Mouse (Mus musculus): ENCODE measurements around the gene Ttll11. TPM values are rescaled to one million over a fixed set of nuclear protein-coding genes. Genes with fewer than 3 reads are reported as not detected.

Gene Ttll11
- polyA plus RNA-seq, 1 experiment from 2014 or later, result 6.0 TPM

DNA sequence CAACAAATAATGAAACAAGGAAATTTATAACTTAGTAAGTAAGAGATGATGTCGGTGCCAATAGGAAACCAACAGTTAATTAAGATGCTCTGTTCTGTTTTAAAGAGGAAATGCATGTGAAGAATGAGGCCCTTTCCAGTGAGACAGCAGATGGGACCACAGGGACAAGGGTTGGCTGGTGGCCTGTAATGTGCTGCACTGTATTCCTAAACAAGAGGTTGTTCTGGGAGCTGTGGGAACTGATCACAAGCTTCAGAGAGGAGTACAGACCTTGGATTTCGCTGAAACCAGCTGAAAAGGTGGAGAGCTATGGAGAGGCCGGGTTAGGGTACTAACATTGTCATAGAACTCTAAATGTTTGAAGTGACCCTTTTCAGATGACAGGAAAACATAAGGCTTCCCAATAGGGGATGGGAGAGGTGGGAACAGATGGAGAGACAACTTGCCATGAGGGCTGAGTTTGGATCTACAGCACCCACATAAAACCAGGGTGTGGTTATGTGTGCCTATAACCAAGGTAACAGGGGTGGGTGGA is 18.1 kb downstream of the Ttll11 start:
- Histone ChIP-seq H3K4me2 (replicated peaks) (no peak overlapping the region), H3K9ac (no peak overlapping the region), H3K36me3 (no peaks in the 10 kb centered on the region), H3K9me3 (no peaks in the 10 kb centered on the region), H3K4me3 (no peak overlapping the region), H3K4me1 (peaks cover 5% of the 10 kb centered on the region; the same call in 1 of the 2 replicates), H3K27ac (no peak overlapping the region), H3K27me3 (replicated peaks) (no peaks in the 10 kb centered on the region)
- ATAC-seq (ENCODE audit: low FRiP score, low read depth), result no peak
- 78% methylated on average over 3 of the region's 3 CpGs for WGBS

DNA sequence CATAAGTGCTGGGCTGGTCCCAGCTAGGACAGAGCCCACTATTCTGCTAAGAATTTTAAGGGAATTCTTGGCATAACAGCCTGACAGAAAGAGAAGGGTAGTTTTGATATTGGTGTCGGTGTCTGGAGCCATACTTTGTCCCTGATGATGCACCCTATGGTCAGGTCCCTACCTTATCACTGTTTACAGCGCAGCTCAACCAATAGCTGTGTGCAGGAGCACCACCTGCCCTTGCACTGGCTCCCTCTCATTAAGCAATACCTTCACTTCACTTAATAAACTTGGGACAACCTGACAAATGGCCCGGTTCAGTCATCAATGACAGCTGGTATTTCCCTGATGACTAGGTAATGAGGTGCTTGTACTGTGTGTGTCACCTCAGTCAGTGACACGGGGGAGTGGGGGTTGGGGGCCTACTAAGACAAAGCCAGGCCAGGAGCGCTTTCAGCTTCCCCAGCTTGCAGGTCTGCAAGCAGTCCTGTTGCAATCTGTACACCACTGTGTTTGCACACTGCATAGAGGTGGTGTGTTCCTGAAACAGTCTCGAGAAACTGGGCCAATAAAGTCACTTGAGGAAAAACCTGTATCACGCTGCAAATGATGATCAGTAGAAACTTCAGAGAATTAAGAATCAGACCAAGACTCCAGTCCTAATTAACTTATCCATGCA is 22.1 kb downstream of the Ttll11 start:
- Histone ChIP-seq H3K4me1 (peaks cover 6% of the 10 kb centered on the region; the same call in 1 of the 2 replicates), H3K4me3 (no peak overlapping the region), H3K4me2 (replicated peaks) (no peak overlapping the region), H3K36me3 (no peaks in the 10 kb centered on the region), H3K27me3 (replicated peaks) (no peaks in the 10 kb centered on the region), H3K27ac (no peak overlapping the region), H3K9me3 (no peaks in the 10 kb centered on the region), H3K9ac (no peak overlapping the region)
- no peak for ATAC-seq (ENCODE audit: low FRiP score, low read depth)
- WGBS, result 73% methylated on average over 7 of the region's 7 CpGs

DNA sequence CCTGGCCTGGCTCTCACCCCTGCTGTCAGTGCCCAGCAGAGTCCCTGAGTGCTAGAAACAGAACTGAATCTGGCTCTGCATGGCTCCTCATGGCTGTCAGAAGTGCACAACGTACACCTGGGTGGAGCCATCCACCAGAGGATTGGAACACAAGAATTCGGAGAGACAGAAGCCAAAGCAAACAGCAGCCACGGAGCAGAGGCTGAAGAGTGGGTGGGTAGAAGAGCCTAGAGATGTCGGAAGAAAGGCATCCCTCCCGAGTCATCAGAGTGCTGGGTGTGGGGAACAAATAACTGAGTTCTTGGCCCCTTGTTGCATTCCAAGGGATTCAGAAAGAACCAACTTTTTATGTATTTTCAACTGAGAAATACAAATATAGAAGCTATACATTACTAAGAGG is 24.5 kb downstream of the Ttll11 start:
- no peak for ATAC-seq (ENCODE audit: low FRiP score, low read depth)
- peaks cover 13% of the 10 kb centered on the region; the same call in 1 of the 2 replicates for H3K4me1 ChIP-seq

DNA sequence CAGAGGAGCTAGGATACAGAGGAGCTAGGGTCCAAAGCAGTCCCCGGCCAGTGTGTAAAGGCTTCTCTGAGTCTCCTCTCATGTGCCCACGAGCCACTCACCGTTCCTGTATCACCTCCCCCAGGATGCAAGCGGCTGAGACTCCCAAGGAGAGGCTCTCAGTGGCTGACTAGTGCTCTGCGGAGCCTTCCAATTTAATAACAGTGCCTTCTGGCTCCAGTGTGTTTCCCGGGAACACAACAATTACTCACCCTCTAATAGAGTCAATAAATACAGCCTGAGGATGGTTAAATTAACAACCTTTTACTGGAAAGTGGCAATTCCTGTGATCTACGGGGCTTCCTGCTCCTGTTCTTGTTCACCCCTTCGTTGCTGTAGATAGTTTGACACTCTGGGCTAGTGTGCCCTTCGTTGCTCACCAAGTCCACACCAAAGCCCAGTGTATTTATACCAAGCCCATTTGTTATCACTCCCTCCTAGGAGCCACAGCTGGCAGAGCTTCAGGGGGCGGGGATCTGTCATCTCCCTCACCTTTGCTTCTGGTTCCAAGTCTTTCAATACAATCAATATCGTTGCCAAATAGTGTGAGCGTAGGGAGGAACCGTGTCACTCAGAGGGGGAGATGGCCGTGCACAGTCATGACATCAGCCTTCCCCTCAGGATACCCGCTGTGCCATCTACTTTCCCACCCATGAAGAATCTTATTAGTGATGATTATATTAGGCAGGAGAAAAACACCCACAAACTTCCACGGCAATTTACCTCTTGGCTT is 27.3 kb downstream of the Ttll11 start:
- H3K27ac ChIP-seq, result no peak overlapping the region
- ATAC-seq (ENCODE audit: low FRiP score, low read depth), result peak; percentile 69; the same call in 1 of the 2 replicates
- 53% methylated on average over 16 of the region's 16 CpGs for WGBS
- H3K27me3 ChIP-seq (replicated peaks), result no peaks in the 10 kb centered on the region
- no peaks in the 10 kb centered on the region for H3K9me3 ChIP-seq
- peaks cover 13% of the 10 kb centered on the region; the same call in 1 of the 2 replicates for H3K4me1 ChIP-seq
- no peak overlapping the region for H3K4me3 ChIP-seq
- no peak overlapping the region for H3K9ac ChIP-seq
- no peaks in the 10 kb centered on the region for H3K36me3 ChIP-seq
- H3K4me2 ChIP-seq (replicated peaks), result 0 out of 2 replicates have a peak overlapping the region, but pooled peaks have one; percentile 14

More for the DNA sequence above, 24.5 kb downstream of the Ttll11 start:
- Histone ChIP-seq H3K9me3 (no peaks in the 10 kb centered on the region), H3K4me3 (no peak overlapping the region), H3K36me3 (no peaks in the 10 kb centered on the region), H3K27ac (no peak overlapping the region), H3K4me2 (replicated peaks) (no peak overlapping the region), H3K27me3 (replicated peaks) (no peaks in the 10 kb centered on the region), H3K9ac (no peak overlapping the region)
- WGBS, result 56% methylated on average over 5 of the region's 5 CpGs

DNA sequence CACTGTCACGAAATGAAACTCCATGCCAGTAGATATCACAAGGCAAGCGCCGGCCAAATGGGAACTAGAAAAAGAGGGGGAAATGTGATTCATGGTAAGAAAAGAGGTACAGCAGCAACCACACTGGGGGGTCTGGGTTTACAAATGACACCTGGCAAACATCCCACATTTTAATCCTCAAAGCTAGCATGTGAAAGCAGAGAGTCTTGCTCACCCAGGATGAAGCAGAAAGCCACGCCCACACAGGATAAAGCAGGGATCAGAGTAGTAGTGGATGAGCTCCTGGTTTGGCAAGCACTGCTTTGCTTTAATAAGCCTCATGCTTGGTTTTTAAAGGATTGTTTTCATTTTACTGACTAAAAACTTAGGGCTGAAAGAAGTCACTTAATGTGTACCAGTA is 34.8 kb downstream of the Ttll11 start:
- Histone ChIP-seq H3K4me1 (no peaks in the 10 kb centered on the region), H3K4me3 (no peak overlapping the region), H3K9me3 (no peaks in the 10 kb centered on the region), H3K27ac (no peak overlapping the region), H3K9ac (no peak overlapping the region), H3K36me3 (no peaks in the 10 kb centered on the region), H3K27me3 (replicated peaks) (no peaks in the 10 kb centered on the region), H3K4me2 (replicated peaks) (no peak overlapping the region)
- no peak for ATAC-seq (ENCODE audit: low FRiP score, low read depth)
- WGBS, result 85% methylated on average over 4 of the region's 4 CpGs

DNA sequence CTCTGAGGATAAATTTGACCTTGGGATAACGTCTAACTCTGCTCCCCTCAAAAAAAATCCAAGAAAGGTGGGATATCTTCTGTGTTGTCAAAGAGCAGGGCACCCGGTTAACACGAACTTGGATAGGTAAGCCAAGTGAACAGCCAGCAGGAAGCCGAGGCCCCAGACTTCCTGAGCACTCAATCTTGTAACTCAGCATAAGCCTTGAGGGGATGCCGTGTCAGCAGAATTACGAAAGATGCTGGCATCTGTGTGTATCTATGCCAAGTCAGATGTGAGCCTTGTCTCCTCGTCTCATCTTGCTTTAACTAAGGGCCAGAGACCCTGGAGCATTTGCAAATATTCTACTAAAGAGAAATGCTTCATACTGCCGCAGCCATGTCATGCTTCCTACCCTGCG is 36.8 kb downstream of the Ttll11 start:
- H3K4me3 ChIP-seq, result no peak overlapping the region
- H3K4me2 ChIP-seq (replicated peaks), result no peak overlapping the region
- WGBS, result 78% methylated on average over 9 of the region's 9 CpGs
- H3K27me3 ChIP-seq (replicated peaks), result no peaks in the 10 kb centered on the region
- no peaks in the 10 kb centered on the region for H3K4me1 ChIP-seq
- H3K27ac ChIP-seq, result no peak overlapping the region
- H3K9me3 ChIP-seq, result no peaks in the 10 kb centered on the region
- H3K9ac ChIP-seq, result no peak overlapping the region
- no peak for ATAC-seq (ENCODE audit: low FRiP score, low read depth)
- no peaks in the 10 kb centered on the region for H3K36me3 ChIP-seq

DNA sequence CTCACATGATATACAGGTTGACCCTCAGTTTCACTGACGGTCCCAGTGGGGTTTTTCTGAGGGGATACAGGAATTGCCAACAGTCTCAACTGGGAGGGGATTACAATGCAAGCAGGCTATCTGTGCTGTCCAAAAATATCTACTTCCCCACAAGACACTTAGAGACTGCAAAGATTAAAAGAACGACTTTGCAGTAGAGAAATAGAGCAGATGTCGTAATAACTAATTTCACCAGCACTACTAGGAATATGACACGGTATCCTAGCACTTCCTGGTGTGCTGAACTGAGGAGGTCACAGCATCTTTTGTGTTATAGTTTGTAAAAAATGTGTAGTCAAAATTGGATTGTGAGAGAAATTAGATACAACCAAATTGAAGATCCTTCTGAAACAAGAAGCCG is 44.7 kb downstream of the Ttll11 start:
- ATAC-seq (ENCODE audit: low FRiP score, low read depth), result no peak
- no peaks in the 10 kb centered on the region for H3K4me1 ChIP-seq
- no peak overlapping the region for H3K9ac ChIP-seq
- H3K4me3 ChIP-seq, result no peak overlapping the region
- H3K9me3 ChIP-seq, result no peaks in the 10 kb centered on the region
- no peaks in the 10 kb centered on the region for H3K27me3 ChIP-seq (replicated peaks)
- H3K27ac ChIP-seq, result no peak overlapping the region
- H3K4me2 ChIP-seq (replicated peaks), result no peak overlapping the region
- 84% methylated on average over 5 of the region's 5 CpGs for WGBS
- no peaks in the 10 kb centered on the region for H3K36me3 ChIP-seq

DNA sequence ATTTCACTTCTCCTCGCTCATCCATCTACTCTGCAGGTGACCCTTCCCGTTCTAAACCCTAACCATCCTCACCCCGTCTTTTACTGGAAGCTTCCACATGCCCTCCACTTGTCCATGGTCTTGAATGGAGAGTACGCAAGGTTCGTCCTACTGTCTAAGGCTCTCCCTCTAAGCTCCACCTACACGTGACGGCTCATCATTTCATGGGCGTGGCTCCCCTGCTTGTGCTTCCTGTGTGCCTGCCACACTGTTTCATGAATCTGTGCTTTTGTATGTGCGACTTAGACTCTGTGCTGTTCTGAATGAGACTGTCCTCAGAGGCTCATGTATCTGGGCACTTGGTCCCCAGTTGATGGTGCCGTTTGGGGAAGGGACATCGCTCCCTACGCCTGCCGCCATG is 46.6 kb downstream of the Ttll11 start:
- H3K9ac ChIP-seq, result no peak overlapping the region
- WGBS, result 91% methylated on average over 13 of the region's 13 CpGs
- no peak for ATAC-seq (ENCODE audit: low FRiP score, low read depth)
- no peaks in the 10 kb centered on the region for H3K27me3 ChIP-seq (replicated peaks)
- H3K9me3 ChIP-seq, result no peaks in the 10 kb centered on the region
- no peak overlapping the region for H3K4me2 ChIP-seq (replicated peaks)
- H3K4me3 ChIP-seq, result no peak overlapping the region
- H3K27ac ChIP-seq, result no peak overlapping the region
- H3K4me1 ChIP-seq, result no peaks in the 10 kb centered on the region
- H3K36me3 ChIP-seq, result no peaks in the 10 kb centered on the region

DNA sequence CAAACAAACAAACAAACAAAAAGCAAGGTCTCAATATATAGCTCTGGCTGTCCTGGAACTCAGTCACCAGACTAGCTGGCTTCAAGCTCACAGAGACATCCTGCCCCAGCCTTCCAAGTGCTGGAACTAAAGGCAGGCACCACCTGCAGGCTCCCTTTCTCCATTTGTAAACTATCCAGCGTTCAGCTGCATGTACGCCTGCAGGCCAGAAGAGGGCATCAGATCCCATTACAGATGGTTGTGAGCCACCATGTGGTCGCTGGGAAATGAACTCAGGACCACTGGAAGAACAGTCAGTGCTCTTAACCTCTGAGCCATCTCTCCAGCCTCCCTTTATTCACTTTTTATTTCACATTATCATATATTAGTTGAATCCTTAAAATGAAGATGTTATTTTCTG is 48.1 kb downstream of the Ttll11 start:
- H3K36me3 ChIP-seq, result no peaks in the 10 kb centered on the region
- H3K4me3 ChIP-seq, result no peak overlapping the region
- H3K4me1 ChIP-seq, result no peaks in the 10 kb centered on the region
- 74% methylated on average over 3 of the region's 3 CpGs for WGBS
- H3K9ac ChIP-seq, result no peak overlapping the region
- H3K27me3 ChIP-seq (replicated peaks), result no peaks in the 10 kb centered on the region
- H3K27ac ChIP-seq, result no peak overlapping the region
- no peaks in the 10 kb centered on the region for H3K9me3 ChIP-seq
- H3K4me2 ChIP-seq (replicated peaks), result no peak overlapping the region
- ATAC-seq (ENCODE audit: low FRiP score, low read depth), result no peak

DNA sequence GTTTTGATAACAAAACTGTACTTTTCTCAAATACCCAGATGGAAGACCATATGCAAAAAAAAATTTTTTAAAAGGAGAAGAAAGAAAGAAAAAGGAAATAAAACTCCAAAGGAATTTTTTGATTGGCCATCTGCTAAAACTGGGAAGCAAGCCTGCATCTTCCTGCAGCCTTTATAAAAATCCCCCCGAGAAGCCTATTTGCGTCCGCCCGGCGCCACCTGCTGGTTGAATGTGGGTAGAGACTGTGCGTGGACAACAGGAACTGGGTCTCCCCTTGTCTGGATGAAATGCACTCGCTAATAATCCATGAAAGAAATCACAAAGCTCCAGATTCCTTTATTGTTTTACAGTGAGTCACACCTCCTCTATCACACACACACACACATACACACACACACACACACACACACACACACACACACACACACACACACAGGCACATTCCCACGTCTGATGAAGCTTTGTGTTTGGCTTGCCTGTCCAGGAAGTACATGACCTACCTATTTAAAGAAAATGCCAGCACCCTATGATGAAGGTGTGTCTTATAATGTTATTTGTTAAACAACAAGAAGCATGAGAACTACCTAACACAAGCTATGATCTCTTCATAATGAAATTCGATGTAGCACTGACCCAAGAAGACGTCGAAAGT is 49.1 kb downstream of the Ttll11 start:
- Histone ChIP-seq H3K4me3 (no peak overlapping the region), H3K4me2 (replicated peaks) (no peak overlapping the region), H3K27ac (no peak overlapping the region), H3K36me3 (no peaks in the 10 kb centered on the region), H3K9me3 (no peaks in the 10 kb centered on the region), H3K27me3 (replicated peaks) (no peaks in the 10 kb centered on the region), H3K9ac (no peak overlapping the region), H3K4me1 (no peaks in the 10 kb centered on the region)
- ATAC-seq (ENCODE audit: low FRiP score, low read depth), result no peak
- WGBS, result 36% methylated on average over 11 of the region's 11 CpGs

DNA sequence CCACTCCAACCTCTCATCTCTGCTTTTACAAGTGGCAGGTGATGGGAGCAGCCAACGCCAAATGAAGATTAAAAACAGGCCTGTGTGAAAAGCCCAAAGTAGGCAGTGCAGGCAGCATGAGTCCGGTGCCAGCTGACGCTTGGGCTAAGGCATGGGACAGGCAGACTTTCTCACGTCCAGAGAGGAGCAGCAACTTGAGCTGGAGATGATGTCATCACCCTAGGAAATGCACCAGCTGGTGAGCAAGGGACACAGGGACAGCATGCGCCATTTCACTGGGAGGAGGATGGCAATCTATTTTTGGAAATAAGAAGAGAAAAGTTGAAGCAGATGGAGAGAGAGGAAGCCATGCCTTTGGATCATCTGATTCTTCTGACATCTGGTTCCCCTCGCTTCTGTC is 51.6 kb downstream of the Ttll11 start:
- ATAC-seq (ENCODE audit: low FRiP score, low read depth), result no peak
- 76% methylated on average over 6 of the region's 6 CpGs for WGBS
- Histone ChIP-seq H3K4me3 (no peak overlapping the region), H3K4me2 (replicated peaks) (no peak overlapping the region), H3K27ac (no peak overlapping the region), H3K9ac (no peak overlapping the region), H3K4me1 (no peaks in the 10 kb centered on the region), H3K27me3 (replicated peaks) (no peaks in the 10 kb centered on the region), H3K9me3 (no peaks in the 10 kb centered on the region), H3K36me3 (no peaks in the 10 kb centered on the region)

DNA sequence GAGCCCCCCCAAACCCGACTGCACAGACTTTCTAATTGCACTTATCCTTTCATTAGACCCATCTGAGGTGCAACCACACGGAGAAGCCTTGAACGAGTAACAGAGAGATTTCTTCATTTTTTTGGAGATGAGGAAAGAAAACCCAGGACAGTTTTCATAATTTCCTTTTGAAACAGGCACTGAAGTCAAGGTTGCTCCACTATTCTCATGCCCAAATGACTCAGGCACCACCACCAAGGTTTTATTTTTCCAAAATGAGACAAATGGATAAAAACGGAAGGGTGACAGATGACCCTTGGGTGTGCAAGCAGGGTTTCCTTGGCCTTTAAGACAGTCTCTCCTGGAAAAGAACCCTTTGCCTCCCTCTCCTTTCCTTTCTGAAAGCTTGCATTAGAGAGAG is 54.8 kb downstream of the Ttll11 start:
- H3K9ac ChIP-seq, result no peak overlapping the region
- no peaks in the 10 kb centered on the region for H3K27me3 ChIP-seq (replicated peaks)
- H3K9me3 ChIP-seq, result no peaks in the 10 kb centered on the region
- H3K4me1 ChIP-seq, result no peaks in the 10 kb centered on the region
- 73% methylated on average over 4 of the region's 4 CpGs for WGBS
- no peak overlapping the region for H3K27ac ChIP-seq
- no peak overlapping the region for H3K4me2 ChIP-seq (replicated peaks)
- no peak for ATAC-seq (ENCODE audit: low FRiP score, low read depth)
- no peak overlapping the region for H3K4me3 ChIP-seq
- no peaks in the 10 kb centered on the region for H3K36me3 ChIP-seq

All from neural tube, embryonic 12.5 days (tissue).